Mouse (Mus musculus) embryonic stem cell, embryonic (primary cell): ENCODE measurements around the gene Dhrs7.
"Not testable (repeated sequence)": the region's sequence is repeated elsewhere in the genome, so short reads cannot be mapped to it uniquely, and the experiment has no call there.

ENCODE experiments used
- CTCF ChIA-PET, 4 experiments: fragments of 300-600 bp in 2 of 4; fragments of 350-600 bp in 2 of 4; sonication (Branson Sonifier 250); formaldehyde crosslinking; loops; one replicate each; lab custom pipeline; 2022; ENCODE audit warnings: inconsistent platforms in 2 of 4; lab: Charles Lee
- POLR2A ChIA-PET, 4 experiments: fragments of 300-600 bp in 2 of 4; fragments of 350-600 bp in 2 of 4; sonication (Branson Sonifier 250); formaldehyde crosslinking; loops; one replicate each; lab custom pipeline; 2022; ENCODE audit warnings: antibody characterized with exemption in 4 of 4, inconsistent platforms in 1 of 4; lab: Charles Lee

Dhrs7 gene

GRCm38 (mm10) chr12:72664735-72665337 is at the start of gene Dhrs7:
Dhrs7 (minus strand) TSS chr12:72664909.
- POLR2A ChIA-PET: interaction anchor here (0.6 to 2.1 kb wide), 13 partner anchors 9 to 95 kb away, joined by 3 to 21 read pairs (median 4); partner anchors contain the start of gene Gm4756 (in 1 of the 4)
- CTCF ChIA-PET: interaction anchor here in 2 of 4 experiments (0.6 to 2.3 kb wide), 9 partner anchors 9 to 204 kb away, joined by 3 to 11 read pairs (median 4); partner anchors contain the start of gene Gm4756 (in 1 of the 2)

- CTCF ChIA-PET: interaction anchor here in 2 of 4 experiments (0.6 kb wide), 3 partner anchors 11 to 787 kb away, joined by 3 to 5 read pairs (median 3); no protein-coding TSS in a partner anchor
- POLR2A ChIA-PET: interaction anchor here in 1 of 4 experiments (0.5 to 1.2 kb wide), 2 partner anchors 50 to 256 kb away, joined by 4 to 7 read pairs; no protein-coding TSS in a partner anchor
These were observed 45.3 kb upstream of the Dhrs7 start for GRCm38 (mm10) chr12:72709981-72710380.

GRCm38 (mm10) chr12:72704068-72704467 is 39.4 kb upstream of the Dhrs7 start:
- POLR2A ChIA-PET: interaction anchor here in 1 of 4 experiments (1.2 kb wide), 1 partner anchor 67 kb away, joined by 3 read pairs; no protein-coding TSS in a partner anchor
- CTCF ChIA-PET: interaction anchor here in 1 of 4 experiments (0.7 kb wide), 1 partner anchor 856 kb away, joined by 3 read pairs; no protein-coding TSS in a partner anchor

- ChIA-PET CTCF (interaction anchor here in 1 of 4 experiments (0.5 kb wide), 1 partner anchor 256 kb away, joined by 3 read pairs; no protein-coding TSS in a partner anchor), POLR2A (no interaction called here)
These were observed 35.3 kb upstream of the Dhrs7 start for GRCm38 (mm10) chr12:72700013-72700412.

GRCm38 (mm10) chr12:72694901-72695463 is 30.3 kb upstream of the Dhrs7 start:
- CTCF ChIA-PET: interaction anchor here in 3 of 4 experiments (0.7 to 3.4 kb wide), 8 partner anchors 12 to 282 kb away, joined by 3 to 28 read pairs (median 4); no protein-coding TSS in a partner anchor
- POLR2A ChIA-PET: interaction anchor here in 3 of 4 experiments (0.6 to 1.0 kb wide), 4 partner anchors 7 to 43 kb away, joined by 3 to 4 read pairs (median 4); partner anchors contain the start of gene Dhrs7 (in 1 of the 3)

GRCm38 (mm10) chr12:72694438-72694837 is 29.7 kb upstream of the Dhrs7 start:
- POLR2A ChIA-PET: interaction anchor here (0.6 to 1.0 kb wide), 6 partner anchors 8 to 43 kb away, joined by 3 to 4 read pairs (median 3); partner anchors contain the start of gene Dhrs7 (in 1 of the 4)

GRCm38 (mm10) chr12:72693895-72694294 is 29.2 kb upstream of the Dhrs7 start:
- CTCF ChIA-PET: interaction anchor here in 3 of 4 experiments (1.1 to 3.4 kb wide), 4 partner anchors 232 to 283 kb away, joined by 3 to 28 read pairs (median 8); no protein-coding TSS in a partner anchor
- POLR2A ChIA-PET: interaction anchor here (0.6 to 0.9 kb wide), 4 partner anchors 9 to 245 kb away, joined by 3 read pairs; no protein-coding TSS in a partner anchor

More at GRCm38 (mm10) chr12:72694438-72694837, 29.7 kb upstream of the Dhrs7 start:
- CTCF ChIA-PET: interaction anchor here in 3 of 4 experiments (0.7 to 3.4 kb wide), 7 partner anchors 13 to 282 kb away, joined by 3 to 28 read pairs (median 4); no protein-coding TSS in a partner anchor

- POLR2A ChIA-PET: interaction anchor here in 2 of 4 experiments (0.6 to 2.4 kb wide), 7 partner anchors 9 to 564 kb away, joined by 3 to 10 read pairs (median 3); no protein-coding TSS in a partner anchor
- CTCF ChIA-PET: interaction anchor here in 3 of 4 experiments (0.6 to 0.7 kb wide), 3 partner anchors 16 to 829 kb away, joined by 3 to 5 read pairs (median 3); no protein-coding TSS in a partner anchor
These were observed 23.6 kb upstream of the Dhrs7 start for GRCm38 (mm10) chr12:72688281-72688680.

- ChIA-PET POLR2A (interaction anchor here in 3 of 4 experiments (0.6 to 2.4 kb wide), 6 partner anchors 18 to 564 kb away, joined by 3 to 10 read pairs (median 3); partner anchors contain the start of gene Gm4756 (in 1 of the 3)), CTCF (interaction anchor here in 3 of 4 experiments (0.6 to 0.7 kb wide), 3 partner anchors 15 to 829 kb away, joined by 3 to 5 read pairs (median 3); no protein-coding TSS in a partner anchor)
These were observed 23.0 kb upstream of the Dhrs7 start for GRCm38 (mm10) chr12:72687741-72688140.

- POLR2A ChIA-PET: interaction anchor here in 1 of 4 experiments (1.3 kb wide), 1 partner anchor 47 kb away, joined by 3 read pairs; no protein-coding TSS in a partner anchor
- CTCF ChIA-PET: not testable (repeated sequence)
These were observed 21.9 kb upstream of the Dhrs7 start for GRCm38 (mm10) chr12:72686566-72686965.

GRCm38 (mm10) chr12:72683612-72684011 is 18.9 kb upstream of the Dhrs7 start:
- ChIA-PET CTCF (no interaction called here), POLR2A (interaction anchor here in 1 of 4 experiments (1.1 kb wide), 1 partner anchor 136 kb away, joined by 3 read pairs; no protein-coding TSS in a partner anchor)

GRCm38 (mm10) chr12:72682511-72683282 is 18.0 kb upstream of the Dhrs7 start:
- CTCF ChIA-PET: interaction anchor here in 1 of 4 experiments (0.6 kb wide), 1 partner anchor 23 kb away, joined by 3 read pairs; no protein-coding TSS in a partner anchor
- POLR2A ChIA-PET: interaction anchor here in 1 of 4 experiments (1.1 kb wide), 1 partner anchor 135 kb away, joined by 3 read pairs; no protein-coding TSS in a partner anchor

GRCm38 (mm10) chr12:72681919-72682318 is 17.2 kb upstream of the Dhrs7 start:
- POLR2A ChIA-PET: interaction anchor here in 1 of 4 experiments (0.7 to 1.1 kb wide), 2 partner anchors 12 kb away, joined by 3 read pairs; no protein-coding TSS in a partner anchor
- CTCF ChIA-PET: no interaction called here

- POLR2A ChIA-PET: no interaction called here
- CTCF ChIA-PET: interaction anchor here in 2 of 4 experiments (1.0 to 1.7 kb wide), 2 partner anchors 14 to 15 kb away, joined by 3 read pairs; partner anchors contain the start of gene Dhrs7 (in 1 of the 2)
These were observed 14.9 kb upstream of the Dhrs7 start for GRCm38 (mm10) chr12:72679635-72680034.

GRCm38 (mm10) chr12:72674820-72675219 is 10.1 kb upstream of the Dhrs7 start:
- ChIA-PET POLR2A (interaction anchor here in 2 of 4 experiments (0.6 to 2.2 kb wide), 6 partner anchors 10 to 51 kb away, joined by 3 to 13 read pairs (median 3); partner anchors contain the start of gene Dhrs7 (in 1 of the 2)), CTCF (interaction anchor here in 3 of 4 experiments (0.6 to 1.3 kb wide), 4 partner anchors 10 to 622 kb away, joined by 4 to 10 read pairs (median 6); partner anchors contain the start of gene Dhrs7 (in 1 of the 3))

GRCm38 (mm10) chr12:72674079-72674797 is 9.5 kb upstream of the Dhrs7 start:
- CTCF ChIA-PET: interaction anchor here in 3 of 4 experiments (0.6 to 1.3 kb wide), 4 partner anchors 9 to 257 kb away, joined by 3 to 10 read pairs (median 4); partner anchors contain the start of gene Dhrs7 (in 1 of the 3)
- POLR2A ChIA-PET: interaction anchor here in 2 of 4 experiments (0.6 to 2.2 kb wide), 6 partner anchors 9 to 52 kb away, joined by 3 to 13 read pairs (median 3); partner anchors contain the start of gene Dhrs7 (in 1 of the 2)
